Mouse (Mus musculus): Measurements from ENCODE around the gene Abcc4. TPM values are rescaled to one million over a fixed set of nuclear protein-coding genes. Genes with fewer than 3 reads are reported as not detected.

Gene Abcc4
- polyA plus RNA-seq, 1 experiment: 7.7 TPM

DNA sequence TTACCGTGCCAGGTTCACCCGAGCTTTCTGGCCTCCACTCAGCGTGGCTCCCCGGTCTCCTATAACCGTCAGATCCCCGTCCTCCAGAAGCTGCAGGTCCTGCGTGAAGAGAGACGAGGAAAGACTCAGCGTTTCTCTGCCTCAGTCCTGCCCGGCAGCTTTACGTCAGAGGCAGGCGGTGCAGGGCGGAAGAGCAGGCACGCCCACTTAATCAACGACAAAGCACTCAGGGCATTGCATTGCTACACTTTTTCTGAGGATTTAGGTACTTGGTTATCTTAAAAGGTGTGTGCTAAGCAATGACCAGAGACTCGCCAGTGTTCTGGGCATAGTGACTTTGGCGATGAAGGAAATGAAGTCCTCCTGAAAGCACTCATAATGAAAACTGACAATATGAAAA is 94.3 kb downstream of the Abcc4 start:
- TF ChIP-seq CTCF (IDR thresholded peaks at IDR 0.05; ENCODE audit: control insufficient read depth, insufficient read depth, low read length) (no peak), POLR2A (IDR thresholded peaks at IDR 0.05; ENCODE audit: borderline replicate concordance, control insufficient read depth, low read depth, low read length) (no peak)
- Histone ChIP-seq H3K27ac (ENCODE audit: control insufficient read depth, insufficient read depth, low read depth, low read length, poor library complexity) (no peak overlapping the region), H3K4me1 (ENCODE audit: control insufficient read depth, insufficient read depth, low read length) (no peaks in the 10 kb centered on the region), H3K4me3 (replicated peaks; ENCODE audit: control insufficient read depth, low read depth, low read length) (no peak overlapping the region)
- WGBS: 82% methylated on average over 17 of the region's 17 CpGs

DNA sequence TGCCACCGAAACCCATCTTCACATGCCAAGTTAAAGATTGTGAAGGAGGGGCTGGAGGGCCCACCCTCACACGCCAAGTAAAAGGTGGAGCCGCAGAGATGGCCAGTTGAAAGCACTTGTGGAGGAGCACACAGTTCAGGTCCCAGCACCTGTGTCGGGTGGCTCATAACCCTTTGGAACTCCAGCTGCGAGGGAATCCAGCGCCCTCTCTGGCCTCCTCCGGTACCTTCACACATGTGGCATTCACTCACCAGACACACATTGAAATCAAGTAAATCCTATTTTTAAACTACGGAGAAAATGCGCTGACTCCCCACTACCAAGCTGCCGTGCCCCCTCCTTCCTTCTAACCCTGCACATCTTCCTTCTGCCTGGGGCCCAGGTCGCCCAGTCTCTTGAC is 95.2 kb downstream of the Abcc4 start:
- WGBS: 93% methylated on average over 11 of the region's 11 CpGs
- Histone ChIP-seq H3K4me1 (ENCODE audit: control insufficient read depth, insufficient read depth, low read length) (no peaks in the 10 kb centered on the region), H3K27ac (ENCODE audit: control insufficient read depth, insufficient read depth, low read depth, low read length, poor library complexity) (no peak overlapping the region), H3K4me3 (replicated peaks; ENCODE audit: control insufficient read depth, low read depth, low read length) (no peak overlapping the region)
- TF ChIP-seq CTCF (IDR thresholded peaks at IDR 0.05; ENCODE audit: control insufficient read depth, insufficient read depth, low read length): no peak
- no peak for TF ChIP-seq POLR2A (IDR thresholded peaks at IDR 0.05; ENCODE audit: borderline replicate concordance, control insufficient read depth, low read depth, low read length)

DNA sequence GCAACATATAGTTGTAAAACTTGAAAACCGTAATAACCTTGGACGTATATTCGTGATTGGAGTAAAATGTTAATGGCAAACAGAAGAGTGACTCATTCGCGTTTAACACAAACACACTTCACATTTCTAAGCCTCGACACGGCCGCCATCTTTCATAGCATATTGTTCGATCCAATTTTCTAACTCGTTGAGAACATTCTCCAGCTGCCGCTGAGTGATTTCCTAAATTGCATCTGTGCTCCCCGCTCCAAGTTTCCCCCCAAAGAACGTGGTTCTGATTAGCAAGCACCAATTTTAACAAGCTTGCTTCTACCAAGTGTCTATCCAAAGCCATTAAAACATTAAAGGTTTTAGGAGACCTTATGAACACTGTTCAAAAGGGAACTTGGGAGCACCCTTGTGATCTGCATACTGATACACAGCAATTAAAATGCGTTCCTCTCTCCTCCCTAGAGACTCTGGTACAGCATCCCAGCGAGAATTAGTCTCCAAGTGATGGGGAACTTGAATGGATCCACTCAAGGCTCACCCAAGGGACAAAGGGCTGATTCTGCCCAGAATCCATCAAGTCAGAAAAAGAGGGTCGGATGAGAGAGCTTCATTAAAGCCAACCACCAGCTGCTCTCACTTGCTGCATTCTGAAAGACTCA is 97.1 kb downstream of the Abcc4 start:
- 91% methylated on average over 16 of the region's 16 CpGs for WGBS
- Histone ChIP-seq H3K4me1 (ENCODE audit: control insufficient read depth, insufficient read depth, low read length) (no peaks in the 10 kb centered on the region), H3K27ac (ENCODE audit: control insufficient read depth, insufficient read depth, low read depth, low read length, poor library complexity) (no peak overlapping the region), H3K4me3 (replicated peaks; ENCODE audit: control insufficient read depth, low read depth, low read length) (no peak overlapping the region)
- no peak for TF ChIP-seq POLR2A (IDR thresholded peaks at IDR 0.05; ENCODE audit: borderline replicate concordance, control insufficient read depth, low read depth, low read length)
- TF ChIP-seq CTCF (IDR thresholded peaks at IDR 0.05; ENCODE audit: control insufficient read depth, insufficient read depth, low read length): no peak

DNA sequence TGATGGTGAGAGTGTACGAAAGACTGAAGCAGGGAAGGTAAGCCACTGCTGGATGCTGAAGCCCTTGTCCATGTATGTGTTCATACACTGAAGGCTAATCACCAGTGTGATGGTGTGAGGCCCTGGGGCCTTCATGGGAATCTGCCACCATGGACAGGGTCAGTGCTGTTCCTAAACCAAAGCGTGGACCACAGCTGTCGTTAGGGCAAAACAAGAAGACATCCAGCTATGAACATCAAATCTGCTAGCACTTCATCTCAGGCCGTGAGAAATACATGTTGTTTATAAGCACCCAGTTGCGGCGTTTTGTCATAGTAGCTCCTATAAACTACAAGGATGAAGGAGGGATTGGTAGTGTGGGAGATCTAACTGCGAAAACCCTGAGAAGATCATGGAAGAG is 97.7 kb downstream of the Abcc4 start:
- 90% methylated on average over 7 of the region's 7 CpGs for WGBS
- TF ChIP-seq CTCF (IDR thresholded peaks at IDR 0.05; ENCODE audit: control insufficient read depth, insufficient read depth, low read length) (no peak), POLR2A (IDR thresholded peaks at IDR 0.05; ENCODE audit: borderline replicate concordance, control insufficient read depth, low read depth, low read length) (no peak)
- Histone ChIP-seq H3K27ac (ENCODE audit: control insufficient read depth, insufficient read depth, low read depth, low read length, poor library complexity) (no peak overlapping the region), H3K4me3 (replicated peaks; ENCODE audit: control insufficient read depth, low read depth, low read length) (no peak overlapping the region), H3K4me1 (ENCODE audit: control insufficient read depth, insufficient read depth, low read length) (no peaks in the 10 kb centered on the region)

DNA sequence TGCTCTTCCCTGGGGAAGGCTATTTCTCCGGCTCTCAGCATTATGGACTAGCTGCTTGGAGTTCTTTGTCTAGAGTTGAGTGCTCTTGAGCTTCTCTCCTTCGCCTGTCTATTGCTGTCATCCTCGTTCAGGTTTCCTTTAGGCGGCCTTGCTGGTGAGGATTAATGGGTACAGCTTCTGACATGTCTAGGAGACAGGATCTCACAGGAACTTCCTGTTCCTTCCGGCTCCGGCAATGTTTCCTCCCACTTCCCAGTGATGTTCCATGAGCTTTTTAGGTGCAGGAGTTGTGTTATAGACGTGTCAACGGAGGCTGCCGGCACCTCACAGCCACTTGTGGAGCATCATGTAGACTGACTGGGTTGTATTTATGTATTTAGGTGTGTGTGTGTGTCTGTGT is 99.5 kb downstream of the Abcc4 start:
- TF ChIP-seq POLR2A (IDR thresholded peaks at IDR 0.05; ENCODE audit: borderline replicate concordance, control insufficient read depth, low read depth, low read length) (no peak), CTCF (IDR thresholded peaks at IDR 0.05; ENCODE audit: control insufficient read depth, insufficient read depth, low read length) (no peak)
- H3K4me3 ChIP-seq (replicated peaks; ENCODE audit: control insufficient read depth, low read depth, low read length): no peak overlapping the region
- H3K27ac ChIP-seq (ENCODE audit: control insufficient read depth, insufficient read depth, low read depth, low read length, poor library complexity): no peak overlapping the region
- WGBS: 89% methylated on average over 9 of the region's 9 CpGs
- H3K4me1 ChIP-seq (ENCODE audit: control insufficient read depth, insufficient read depth, low read length): no peaks in the 10 kb centered on the region

- WGBS: 87% methylated on average over 2 of the region's 2 CpGs
- H3K4me3 ChIP-seq (replicated peaks; ENCODE audit: control insufficient read depth, low read depth, low read length): no peak overlapping the region
- H3K27ac ChIP-seq (ENCODE audit: control insufficient read depth, insufficient read depth, low read depth, low read length, poor library complexity): no peak overlapping the region
- no peak for TF ChIP-seq POLR2A (IDR thresholded peaks at IDR 0.05; ENCODE audit: borderline replicate concordance, control insufficient read depth, low read depth, low read length)
- TF ChIP-seq CTCF (IDR thresholded peaks at IDR 0.05; ENCODE audit: control insufficient read depth, insufficient read depth, low read length): peak; percentile 21; the same call in 1 of the 2 replicates
- no peaks in the 10 kb centered on the region for H3K4me1 ChIP-seq (ENCODE audit: control insufficient read depth, insufficient read depth, low read length)
Observed at GRCm38 (mm10) chr14:118604903-118605302, 101.1 kb downstream of the Abcc4 start.

GRCm38 (mm10) chr14:118602031-118602430 is 104.0 kb downstream of the Abcc4 start:
- H3K27ac ChIP-seq (ENCODE audit: control insufficient read depth, insufficient read depth, low read depth, low read length, poor library complexity): no peak overlapping the region
- no peaks in the 10 kb centered on the region for H3K4me1 ChIP-seq (ENCODE audit: control insufficient read depth, insufficient read depth, low read length)
- TF ChIP-seq CTCF (IDR thresholded peaks at IDR 0.05; ENCODE audit: control insufficient read depth, insufficient read depth, low read length) (no peak), POLR2A (IDR thresholded peaks at IDR 0.05; ENCODE audit: borderline replicate concordance, control insufficient read depth, low read depth, low read length) (no peak)
- WGBS: 85% methylated on average over 8 of the region's 8 CpGs
- H3K4me3 ChIP-seq (replicated peaks; ENCODE audit: control insufficient read depth, low read depth, low read length): no peak overlapping the region

GRCm38 (mm10) chr14:118600746-118601145 is 105.3 kb downstream of the Abcc4 start:
- H3K4me1 ChIP-seq (ENCODE audit: control insufficient read depth, insufficient read depth, low read length): no peaks in the 10 kb centered on the region
- no peak overlapping the region for H3K4me3 ChIP-seq (replicated peaks; ENCODE audit: control insufficient read depth, low read depth, low read length)
- TF ChIP-seq CTCF (IDR thresholded peaks at IDR 0.05; ENCODE audit: control insufficient read depth, insufficient read depth, low read length): no peak
- TF ChIP-seq POLR2A (IDR thresholded peaks at IDR 0.05; ENCODE audit: borderline replicate concordance, control insufficient read depth, low read depth, low read length): no peak
- no peak overlapping the region for H3K27ac ChIP-seq (ENCODE audit: control insufficient read depth, insufficient read depth, low read depth, low read length, poor library complexity)
- WGBS: 79% methylated on average over 6 of the region's 6 CpGs

GRCm38 (mm10) chr14:118598757-118599156 is 107.3 kb downstream of the Abcc4 start:
- WGBS: 85% methylated on average over 3 of the region's 3 CpGs
- no peaks in the 10 kb centered on the region for H3K4me1 ChIP-seq (ENCODE audit: control insufficient read depth, insufficient read depth, low read length)
- no peak overlapping the region for H3K27ac ChIP-seq (ENCODE audit: control insufficient read depth, insufficient read depth, low read depth, low read length, poor library complexity)
- TF ChIP-seq CTCF (IDR thresholded peaks at IDR 0.05; ENCODE audit: control insufficient read depth, insufficient read depth, low read length) (no peak), POLR2A (IDR thresholded peaks at IDR 0.05; ENCODE audit: borderline replicate concordance, control insufficient read depth, low read depth, low read length) (no peak)
- no peak overlapping the region for H3K4me3 ChIP-seq (replicated peaks; ENCODE audit: control insufficient read depth, low read depth, low read length)
